Mouse (Mus musculus) liver, adult 2 months (tissue): ENCODE measurements at regions not wholly inside any gene's neighbourhood (a gene's known extent, or its start where the extent isn't known, plus 50 kb on each side); places are given as distances from the start of the nearest gene placed in this dataset.

Experiments
- DNase-seq: peaks from one replicate; pipeline ENCODE4 v3.0.0-alpha.2; 2011; ENCODE audit warnings: low read depth, low spot score; ENCODE audit errors: extremely low read depth
- H3K27ac ChIP-seq: fragments of 200-500 bp; replicated peaks from 2 replicates; pipeline ENCODE4 v1.5.1; 2012; ENCODE audit warnings: low read depth, mild to moderate bottlenecking, control low read depth, inconsistent platforms, low read length; ENCODE audit not compliant: insufficient read depth
- H3K27me3 ChIP-seq: fragments of 200-500 bp; 2 replicates; pipeline ENCODE4 v1.6.1; 2012; ENCODE audit warnings: mild to moderate bottlenecking, moderate library complexity, low read length, inconsistent platforms; ENCODE audit not compliant: control insufficient read depth, insufficient read depth
- H3K36me3 ChIP-seq: fragments of 200-500 bp; 2 replicates; pipeline ENCODE4 v1.6.1; 2012; ENCODE audit warnings: low read length, inconsistent platforms; ENCODE audit not compliant: control insufficient read depth, insufficient read depth
- H3K4me1 ChIP-seq: fragments of 200-500 bp; 2 replicates; pipeline ENCODE4 v1.6.1; 2011; ENCODE audit warnings: low read length; ENCODE audit not compliant: control insufficient read depth, insufficient read depth
- H3K4me3 ChIP-seq: fragments of 200-500 bp; 2 replicates; pipeline ENCODE4 v1.5.1; 2011; ENCODE audit warnings: low read depth, mild to moderate bottlenecking, control low read depth, low read length, moderate library complexity; ENCODE audit not compliant: insufficient read depth
- H3K79me2 ChIP-seq: fragments of 200-500 bp; 2 replicates; pipeline ENCODE4 v1.6.1; 2012; ENCODE audit warnings: inconsistent platforms, mild to moderate bottlenecking, low read length, moderate library complexity; ENCODE audit not compliant: control insufficient read depth, insufficient read depth
- H3K9ac ChIP-seq: fragments of 200-500 bp; 2 replicates; pipeline ENCODE4 v1.6.1; 2012; ENCODE audit warnings: low read depth, mild to moderate bottlenecking, control low read depth, inconsistent platforms, low read length
- CTCF ChIP-seq: fragments of 200-500 bp; IDR thresholded peaks from 2 replicates; pipeline ENCODE4 v1.5.1; 2011; ENCODE audit warnings: low read depth, low read length, control low read depth
- POLR2A ChIP-seq: fragments of 200-500 bp; IDR thresholded peaks from 2 replicates; pipeline ENCODE4 v1.6.1; 2011; ENCODE audit warnings: low read length, control low read depth; ENCODE audit not compliant: insufficient read depth; ENCODE audit errors: extremely low read depth
- whole genome bisulfite sequencing: fragments of 180-500 bp; shearing (Covaris S2); methylation state at CpG from one replicate; pipeline ENCODE4 v1.1.7; 2018; 5-methylcytosine and 5-hydroxymethylcytosine counted together

DNA sequence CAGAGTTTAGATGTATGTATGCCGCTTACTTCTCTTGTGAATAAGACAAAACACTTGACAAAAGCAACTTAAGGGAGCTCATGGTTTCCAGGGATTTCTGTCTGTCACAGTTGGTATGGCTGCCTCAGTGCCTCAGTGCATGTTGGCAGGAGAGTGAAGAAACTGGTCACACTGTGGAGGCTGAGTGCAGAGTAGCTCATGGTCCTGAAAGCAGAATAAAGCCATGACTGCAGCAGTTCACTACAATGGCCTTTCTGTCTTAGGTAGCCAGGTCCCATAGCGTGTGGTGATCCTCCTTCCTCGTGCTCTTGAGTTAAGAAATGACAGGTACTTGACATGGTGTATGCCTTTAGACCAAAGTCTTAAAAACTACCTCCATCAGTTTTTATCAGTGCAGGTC, 178.0 kb upstream of the Marcks start:
- Histone ChIP-seq H3K4me3 (no peak overlapping the region), H3K79me2 (no peaks in the 10 kb centered on the region), H3K9ac (no peak overlapping the region), H3K36me3 (no peaks in the 10 kb centered on the region), H3K27ac (no peak overlapping the region), H3K27me3 (peaks cover 5% of the 10 kb centered on the region; the same call in 1 of the 2 replicates), H3K4me1 (no peaks in the 10 kb centered on the region; the same call in 1 of the 2 replicates)
- DNase-seq: no peak
- 98% methylated on average over 3 of the region's 3 CpGs for WGBS
- TF ChIP-seq POLR2A (no peak), CTCF (no peak)

GRCm38 (mm10) chr10:37315804-37316203, 177.1 kb upstream of the Marcks start:
- peaks cover 5% of the 10 kb centered on the region; the same call in 1 of the 2 replicates for H3K27me3 ChIP-seq
- H3K79me2 ChIP-seq: no peaks in the 10 kb centered on the region
- H3K27ac ChIP-seq: no peak overlapping the region
- no peak overlapping the region for H3K4me3 ChIP-seq
- H3K36me3 ChIP-seq: no peaks in the 10 kb centered on the region
- no peak for DNase-seq
- no peak overlapping the region for H3K9ac ChIP-seq
- WGBS: 97% methylated on average over 1 of the region's 1 CpGs
- TF ChIP-seq CTCF (no peak), POLR2A (no peak)
- no peaks in the 10 kb centered on the region; the same call in 1 of the 2 replicates for H3K4me1 ChIP-seq

GRCm38 (mm10) chr10:37314746-37315430, 176.2 kb upstream of the Marcks start:
- H3K4me1 ChIP-seq: no peaks in the 10 kb centered on the region; the same call in 1 of the 2 replicates
- DNase-seq: no peak
- no peak overlapping the region for H3K4me3 ChIP-seq
- 52% methylated on average over 5 of the region's 5 CpGs for WGBS
- H3K79me2 ChIP-seq: no peaks in the 10 kb centered on the region
- H3K9ac ChIP-seq: no peak overlapping the region
- TF ChIP-seq CTCF: no peak
- no peak overlapping the region for H3K27ac ChIP-seq
- H3K27me3 ChIP-seq: peaks cover 5% of the 10 kb centered on the region; the same call in 1 of the 2 replicates
- H3K36me3 ChIP-seq: no peaks in the 10 kb centered on the region

GRCm38 (mm10) chr10:37313461-37313860, 174.7 kb upstream of the Marcks start:
- H3K79me2 ChIP-seq: no peaks in the 10 kb centered on the region
- TF ChIP-seq CTCF: no peak
- no peak for TF ChIP-seq POLR2A
- peaks cover 5% of the 10 kb centered on the region; the same call in 1 of the 2 replicates for H3K27me3 ChIP-seq
- H3K4me1 ChIP-seq: no peaks in the 10 kb centered on the region; the same call in 1 of the 2 replicates
- H3K4me3 ChIP-seq: no peak overlapping the region
- no peaks in the 10 kb centered on the region for H3K36me3 ChIP-seq
- no peak for DNase-seq
- H3K9ac ChIP-seq: no peak overlapping the region
- no peak overlapping the region for H3K27ac ChIP-seq

DNA sequence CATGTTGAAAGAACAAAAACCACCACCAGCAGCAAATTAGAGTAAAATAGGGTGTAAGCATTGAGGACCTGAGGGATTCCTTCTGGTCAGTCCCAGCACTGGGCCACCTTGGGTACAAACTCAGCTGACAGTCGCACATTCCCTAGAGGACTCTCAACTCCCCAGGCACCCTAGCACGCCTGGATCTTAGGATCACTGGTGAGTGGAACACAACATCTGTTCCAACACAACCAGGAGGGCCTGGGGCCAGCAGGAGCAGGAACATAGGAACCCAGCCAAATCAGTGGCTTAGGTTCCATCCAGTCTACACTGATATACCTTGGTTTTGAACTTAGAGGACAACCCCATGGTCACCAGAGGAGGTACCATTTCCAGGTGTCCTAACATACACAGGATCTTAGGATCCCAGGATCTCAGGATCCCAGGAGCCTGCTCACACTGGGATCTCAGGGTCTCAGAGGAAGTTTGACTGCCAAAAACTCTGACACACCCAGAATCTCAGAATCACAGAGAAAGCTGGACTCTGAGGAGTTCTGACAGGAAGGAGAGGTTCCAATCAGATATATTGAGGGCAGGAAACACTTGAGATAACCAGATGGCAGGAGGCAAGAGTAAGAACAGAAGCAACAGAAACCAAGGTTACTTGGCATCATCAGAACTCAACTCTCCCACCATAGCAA, 171.7 kb upstream of the Marcks start:
- Histone ChIP-seq H3K27me3 (peaks cover 5% of the 10 kb centered on the region; the same call in 1 of the 2 replicates), H3K27ac (no peak overlapping the region), H3K36me3 (no peaks in the 10 kb centered on the region), H3K4me3 (no peak overlapping the region), H3K9ac (no peak overlapping the region), H3K79me2 (no peaks in the 10 kb centered on the region), H3K4me1 (no peaks in the 10 kb centered on the region; the same call in 1 of the 2 replicates)
- WGBS: 93% methylated on average over 2 of the region's 2 CpGs
- DNase-seq: no peak
- TF ChIP-seq POLR2A (no peak), CTCF (no peak)

DNA sequence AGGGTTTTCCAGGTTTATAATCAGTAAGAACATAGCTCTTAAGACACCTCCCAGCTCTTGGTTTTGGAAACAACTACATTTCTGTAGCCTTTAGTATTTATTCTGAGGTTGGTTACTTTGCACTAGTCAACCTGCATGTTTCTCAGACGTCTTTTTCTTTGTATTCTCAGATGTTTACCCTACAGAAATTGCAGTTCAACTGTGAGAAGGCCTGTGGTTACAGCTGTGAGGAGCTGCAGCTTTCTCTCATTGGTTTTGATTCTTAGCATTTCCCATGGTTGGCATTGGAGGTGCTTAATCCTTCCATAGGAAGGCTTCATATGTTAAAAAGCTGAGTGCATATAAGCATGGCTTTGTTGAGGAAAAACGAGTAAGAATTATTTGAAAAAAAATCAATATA, 165.9 kb upstream of the Marcks start:
- Histone ChIP-seq H3K27ac (no peak overlapping the region), H3K36me3 (no peaks in the 10 kb centered on the region), H3K9ac (no peak overlapping the region), H3K79me2 (no peaks in the 10 kb centered on the region), H3K4me3 (no peak overlapping the region), H3K27me3 (no peaks in the 10 kb centered on the region), H3K4me1 (no peaks in the 10 kb centered on the region)
- TF ChIP-seq CTCF (no peak), POLR2A (no peak)
- 31% methylated on average over 2 of the region's 2 CpGs for WGBS
- DNase-seq: no peak
